Mouse (Mus musculus) midbrain, embryonic 14.5 days (tissue): ENCODE data around the gene Tmub1. TPM values are rescaled to one million over a fixed set of nuclear protein-coding genes. Genes with fewer than 3 reads are reported as not detected.

Experiments
- ATAC-seq: fragments of 200-750 bp; cut with Nextera tagmentation; 2 replicates; pipeline ENCODE4 v1.8.0; 2017; ENCODE audit warnings: moderate number of reproducible peaks, moderate library complexity; ENCODE audit not compliant: low FRiP score, low TSS enrichment
- DNase-seq: peaks from one replicate; pipeline ENCODE4 v3.0.0-alpha.2; 2015
- H3K27ac ChIP-seq: fragments of 300-500 bp; sonication (generic); replicated peaks from 2 replicates; pipeline ENCODE4 v1.5.1; 2014; ENCODE audit warnings: mild to moderate bottlenecking, low read depth, low read length, moderate library complexity
- H3K27me3 ChIP-seq: fragments of 300-500 bp; sonication (generic); 2 replicates; pipeline ENCODE4 v1.6.1; 2014; ENCODE audit warnings: low read length, control low read depth, mixed read lengths; ENCODE audit not compliant: control insufficient read depth, insufficient read depth
- H3K36me3 ChIP-seq: fragments of 300-500 bp; sonication (generic); 2 replicates; pipeline ENCODE4 v1.6.1; 2014; ENCODE audit warnings: low read length, control low read depth; ENCODE audit not compliant: control insufficient read depth, insufficient read depth
- H3K4me1 ChIP-seq: fragments of 300-500 bp; sonication (generic); 2 replicates; pipeline ENCODE4 v1.6.1; 2014; ENCODE audit warnings: mild to moderate bottlenecking, antibody characterized with exemption, low read length, control low read depth; ENCODE audit not compliant: control insufficient read depth, insufficient read depth
- H3K4me2 ChIP-seq: fragments of 300-500 bp; sonication (generic); 2 replicates; pipeline ENCODE4 v1.6.1; 2014; ENCODE audit warnings: mild to moderate bottlenecking, low read length, moderate library complexity
- H3K4me3 ChIP-seq: fragments of 300-500 bp; sonication (generic); replicated peaks from 2 replicates; pipeline ENCODE4 v1.5.1; 2014; ENCODE audit warnings: low read depth, low read length
- H3K9ac ChIP-seq: fragments of 300-500 bp; sonication (generic); replicated peaks from 2 replicates; pipeline ENCODE4 v1.6.1; 2014; ENCODE audit warnings: mild to moderate bottlenecking, low read length, moderate library complexity
- H3K9me3 ChIP-seq: fragments of 300-500 bp; sonication (generic); 2 replicates; pipeline ENCODE4 v1.6.1; 2016; ENCODE audit warnings: low read length, control low read depth, mixed read lengths; ENCODE audit not compliant: control insufficient read depth
- WGBS: fragments of 180-500 bp; shearing (Covaris S2); extraction: QIAGEN DNeasy Blood & Tissue Kit; methylation state at CpG from one replicate; pipeline ENCODE4 v1.1.7; 2014; 5-methylcytosine and 5-hydroxymethylcytosine counted together
- polyA plus RNA-seq: library from polyadenylated mRNA; unstranded; fragments of >200 nt; fragmentation: Nextera tagmentation; extraction: Ambion mirVana; gene quantifications from 2 replicates; pipeline ENCODE4 v1.2.1, GENCODE M21; 2014

Tmub1 gene
- 51.0 and 64.1 TPM in 2 replicates for polyA plus RNA-seq

DNA sequence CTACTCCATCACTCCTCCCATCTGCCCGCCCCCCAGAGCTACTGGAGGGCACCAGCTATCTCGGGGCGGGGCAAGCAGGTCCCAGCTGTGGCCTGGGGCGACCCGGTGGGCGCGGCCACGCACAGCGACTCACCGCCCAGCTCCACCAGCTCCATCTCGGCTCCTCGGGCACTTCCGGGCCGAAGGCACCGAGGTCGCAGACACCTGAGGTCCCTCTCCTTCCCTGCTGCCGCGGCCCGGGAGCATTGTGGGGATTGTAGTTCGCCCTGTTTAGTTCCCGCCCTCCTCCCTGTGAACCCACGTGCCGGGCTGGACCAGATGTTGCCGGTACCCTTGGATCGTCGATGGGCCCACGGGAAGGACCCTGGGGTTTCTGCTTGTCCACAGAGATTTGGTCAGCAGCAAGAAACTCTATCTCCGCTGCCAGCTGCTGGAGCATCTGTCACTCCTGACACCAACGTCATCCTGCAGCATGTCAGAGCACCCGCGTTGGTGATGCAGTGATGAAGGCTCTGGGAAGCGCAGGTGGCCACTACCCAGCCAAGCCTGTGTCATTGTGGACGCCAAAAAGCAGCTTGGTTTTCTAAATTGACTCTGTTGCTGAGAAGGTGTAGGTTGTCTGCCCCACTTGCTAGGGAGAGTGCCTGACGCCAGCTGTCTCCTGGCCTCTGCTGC is at the start of gene Tmub1:
Gene Tmub1 (minus strand): TSS at position 231 of the 675 bp plus-strand sequence.
- Histone ChIP-seq H3K9ac (peak within 1 kb of the TSS; percentile 69), H3K9me3 (no peaks in the 10 kb centered on the region), H3K27ac (peak within 1 kb of the TSS; percentile 55; the same call in 1 of the 2 replicates), H3K36me3 (0 out of 2 replicates have a peak, but pooled peaks cover 10% of the 10 kb centered on the region), H3K4me2 (peak within 1 kb of the TSS; percentile 86), H3K4me3 (peak within 1 kb of the TSS; percentile 62), H3K4me1 (peaks cover 28% of the 10 kb centered on the region), H3K27me3 (no peaks in the 10 kb centered on the region)
- ATAC-seq (peak; percentile 62), DNase-seq (peak; percentile 87)
- WGBS: 2% methylated on average over 34 of the region's 34 CpGs

DNA sequence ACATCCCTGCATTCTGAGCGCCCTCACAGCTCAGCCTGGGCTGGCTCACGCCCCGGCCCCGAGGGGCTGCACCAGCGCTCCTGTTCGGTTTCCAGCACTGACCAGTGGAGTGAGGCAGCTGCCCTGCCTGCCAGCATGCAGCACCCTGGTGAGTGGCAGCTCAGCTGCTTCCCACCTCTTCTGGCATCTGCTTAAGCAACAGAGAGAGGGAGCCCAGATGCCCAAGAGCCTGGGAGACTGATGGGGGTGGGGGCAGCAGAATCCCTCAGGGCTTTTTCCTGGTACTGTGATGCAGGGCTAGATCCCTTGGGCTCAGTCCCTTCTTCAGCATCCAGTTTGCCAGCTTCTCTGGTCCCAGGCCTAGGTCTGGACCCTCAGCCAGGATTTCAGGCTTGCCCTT is 49.1 kb upstream of the Tmub1 start:
- Histone ChIP-seq H3K4me1 (peaks cover 6% of the 10 kb centered on the region; the same call in 1 of the 2 replicates), H3K4me3 (no peak overlapping the region), H3K9ac (no peak overlapping the region), H3K4me2 (no peak overlapping the region), H3K9me3 (no peaks in the 10 kb centered on the region), H3K36me3 (peaks cover 89% of the 10 kb centered on the region), H3K27ac (0 out of 2 replicates have a peak overlapping the region, but pooled peaks have one; percentile 37), H3K27me3 (no peaks in the 10 kb centered on the region)
- no peak for ATAC-seq
- WGBS: 58% methylated on average over 6 of the region's 6 CpGs
- DNase-seq: no peak

DNA sequence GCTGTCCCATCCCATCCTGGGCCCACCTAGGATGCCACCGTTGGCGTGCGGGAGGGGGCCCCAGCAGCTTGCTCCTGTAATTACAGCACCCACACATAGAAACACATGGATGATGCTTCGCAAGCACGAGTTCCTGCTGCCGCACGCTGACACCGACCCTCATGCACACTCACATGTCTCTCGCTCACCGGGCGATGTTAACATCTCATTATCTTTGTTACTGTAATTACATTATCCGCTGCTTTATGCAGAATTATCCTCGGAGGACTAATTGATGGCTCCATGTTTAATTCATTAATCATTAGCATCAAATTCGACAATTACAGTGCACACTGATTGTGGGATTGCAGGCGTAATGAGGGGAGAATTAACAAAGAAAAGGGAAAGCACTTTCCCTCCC is 47.4 kb upstream of the Tmub1 start:
- DNase-seq: peak; percentile 66
- Histone ChIP-seq H3K36me3 (peaks cover 88% of the 10 kb centered on the region), H3K4me3 (no peak overlapping the region), H3K27ac (peak overlapping the region; percentile 38; the same call in 1 of the 2 replicates), H3K4me2 (no peak overlapping the region), H3K4me1 (peaks cover 6% of the 10 kb centered on the region; the same call in 1 of the 2 replicates), H3K9me3 (no peaks in the 10 kb centered on the region), H3K9ac (no peak overlapping the region), H3K27me3 (no peaks in the 10 kb centered on the region)
- ATAC-seq: peak; percentile 36; the same call in 1 of the 2 replicates
- 59% methylated on average over 15 of the region's 15 CpGs for WGBS

DNA sequence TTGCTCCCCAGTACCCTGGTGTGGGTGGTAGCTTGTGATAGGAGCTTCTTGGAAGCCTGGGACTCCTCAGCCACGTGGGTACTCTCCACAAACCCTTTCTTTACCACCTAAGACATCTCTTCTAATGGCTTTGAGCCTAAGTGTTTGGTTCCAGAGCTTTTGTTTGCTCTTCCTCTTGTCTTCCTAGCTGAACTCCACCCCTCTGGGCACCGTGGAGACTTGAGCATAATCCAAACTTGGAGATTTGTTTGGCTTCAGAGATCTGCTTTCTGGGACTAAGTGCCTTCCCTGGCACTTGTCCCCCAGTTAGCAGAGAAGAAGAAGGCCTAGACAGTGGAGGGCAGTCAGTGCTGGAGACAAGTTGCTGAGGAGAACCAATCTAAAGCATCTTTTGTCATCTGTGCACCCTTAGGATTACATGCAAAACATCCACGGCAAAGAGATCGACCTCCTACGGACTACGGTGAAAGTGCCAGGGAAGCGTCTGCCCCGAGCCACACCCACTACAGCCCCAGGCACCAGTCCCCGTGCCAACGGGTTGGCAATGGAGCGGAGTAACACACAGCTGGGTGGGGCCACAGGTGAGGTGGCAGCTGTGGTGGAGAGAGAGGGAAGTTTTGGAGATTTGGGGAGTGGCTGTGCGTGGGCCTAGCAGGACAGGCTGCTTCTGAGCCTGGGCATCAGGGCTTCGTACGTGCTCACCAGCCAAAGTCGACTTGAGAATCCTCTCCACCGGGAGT is 45.1 kb upstream of the Tmub1 start:
- Histone ChIP-seq H3K4me2 (no peak overlapping the region), H3K9ac (no peak overlapping the region), H3K4me1 (peaks cover 6% of the 10 kb centered on the region; the same call in 1 of the 2 replicates), H3K27ac (no peak overlapping the region), H3K9me3 (no peaks in the 10 kb centered on the region), H3K4me3 (no peak overlapping the region), H3K27me3 (no peaks in the 10 kb centered on the region), H3K36me3 (peaks cover 88% of the 10 kb centered on the region)
- WGBS: 91% methylated on average over 16 of the region's 16 CpGs
- DNase-seq (no peak), ATAC-seq (no peak)

DNA sequence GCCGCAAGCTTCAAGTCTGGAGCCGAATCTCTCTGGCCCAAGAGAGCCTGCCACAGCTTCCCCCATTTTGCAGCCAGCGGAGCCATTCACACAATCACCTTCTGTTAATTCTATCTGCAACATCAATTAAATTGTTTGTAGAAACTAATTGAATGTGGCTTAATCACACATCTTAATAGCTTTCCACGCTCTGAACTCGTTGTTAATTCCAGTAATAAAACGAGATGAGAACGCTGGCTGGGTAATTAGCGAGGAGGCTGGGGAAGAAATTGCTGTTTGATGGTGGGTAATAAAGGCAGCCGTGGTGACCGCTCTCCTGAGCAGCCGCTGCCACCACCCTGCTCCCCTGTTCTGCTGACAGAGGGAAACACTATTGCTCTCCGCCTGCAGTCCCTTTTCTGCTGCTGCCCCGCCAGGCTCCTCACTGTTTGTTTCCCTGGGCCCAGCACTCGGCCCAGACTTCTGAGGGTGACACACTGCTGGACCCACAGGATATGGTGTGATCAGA is 42.8 kb upstream of the Tmub1 start:
- H3K4me3 ChIP-seq: no peak overlapping the region
- H3K4me1 ChIP-seq: 0 out of 2 replicates have a peak, but pooled peaks cover 9% of the 10 kb centered on the region
- no peak overlapping the region for H3K4me2 ChIP-seq
- H3K27me3 ChIP-seq: no peaks in the 10 kb centered on the region
- H3K36me3 ChIP-seq: peaks cover 76% of the 10 kb centered on the region
- 78% methylated on average over 14 of the region's 14 CpGs for WGBS
- DNase-seq (no peak), ATAC-seq (no peak)
- H3K9ac ChIP-seq: no peak overlapping the region
- H3K27ac ChIP-seq: no peak overlapping the region
- H3K9me3 ChIP-seq: no peaks in the 10 kb centered on the region

DNA sequence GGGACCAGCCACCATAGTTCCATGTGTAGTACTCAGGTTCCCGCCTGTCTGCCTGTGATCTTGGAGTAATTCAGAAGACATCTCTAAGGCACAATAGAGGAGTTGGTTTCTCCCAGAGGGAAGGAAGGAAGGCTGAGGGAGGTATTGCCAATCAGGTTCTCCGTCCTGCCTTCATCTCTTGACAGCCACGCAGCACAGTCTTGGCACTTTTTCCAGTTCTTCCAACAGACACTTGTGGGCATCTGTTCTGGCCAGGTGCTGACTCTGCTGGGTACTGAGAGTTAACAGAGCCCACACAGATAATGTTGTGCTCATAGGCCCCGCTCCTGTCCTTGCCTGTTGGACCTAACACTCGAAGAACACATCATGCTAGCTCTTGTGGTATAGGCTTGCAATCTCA is 39.1 kb upstream of the Tmub1 start:
- no peak overlapping the region for H3K4me3 ChIP-seq
- H3K9ac ChIP-seq: no peak overlapping the region
- no peak overlapping the region for H3K4me2 ChIP-seq
- DNase-seq: no peak
- H3K27ac ChIP-seq: no peak overlapping the region
- H3K4me1 ChIP-seq: peaks cover 17% of the 10 kb centered on the region; the same call in 1 of the 2 replicates
- WGBS: 96% methylated on average over 5 of the region's 5 CpGs
- no peaks in the 10 kb centered on the region for H3K27me3 ChIP-seq
- peaks cover 75% of the 10 kb centered on the region for H3K36me3 ChIP-seq
- H3K9me3 ChIP-seq: no peaks in the 10 kb centered on the region
- no peak for ATAC-seq

DNA sequence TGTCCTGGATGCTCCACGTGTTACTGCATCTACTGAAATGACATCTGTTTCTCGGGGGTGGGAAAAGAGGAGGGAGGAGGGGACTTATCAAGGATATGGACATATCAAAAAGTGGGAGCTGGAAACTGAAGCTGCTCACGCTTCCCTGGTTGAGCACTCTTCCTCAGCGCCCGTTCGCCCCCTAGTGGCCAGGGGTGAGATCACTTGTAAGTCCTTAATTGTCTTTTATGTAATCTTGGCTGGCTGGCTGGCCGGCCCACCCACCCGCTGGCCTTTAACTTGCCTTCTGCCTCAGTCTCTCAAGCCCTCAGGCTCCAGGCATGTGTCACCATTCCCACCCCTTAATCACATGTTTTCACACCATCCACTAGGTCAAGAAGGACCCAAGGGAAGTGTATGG is 38.4 kb upstream of the Tmub1 start:
- Histone ChIP-seq H3K27me3 (no peaks in the 10 kb centered on the region), H3K9me3 (no peaks in the 10 kb centered on the region), H3K4me2 (no peak overlapping the region), H3K9ac (no peak overlapping the region), H3K36me3 (peaks cover 74% of the 10 kb centered on the region), H3K4me1 (peaks cover 23% of the 10 kb centered on the region), H3K4me3 (no peak overlapping the region), H3K27ac (no peak overlapping the region)
- DNase-seq (peak; percentile 93), ATAC-seq (no peak)
- 0% methylated on average over 8 of the region's 8 CpGs for WGBS

DNA sequence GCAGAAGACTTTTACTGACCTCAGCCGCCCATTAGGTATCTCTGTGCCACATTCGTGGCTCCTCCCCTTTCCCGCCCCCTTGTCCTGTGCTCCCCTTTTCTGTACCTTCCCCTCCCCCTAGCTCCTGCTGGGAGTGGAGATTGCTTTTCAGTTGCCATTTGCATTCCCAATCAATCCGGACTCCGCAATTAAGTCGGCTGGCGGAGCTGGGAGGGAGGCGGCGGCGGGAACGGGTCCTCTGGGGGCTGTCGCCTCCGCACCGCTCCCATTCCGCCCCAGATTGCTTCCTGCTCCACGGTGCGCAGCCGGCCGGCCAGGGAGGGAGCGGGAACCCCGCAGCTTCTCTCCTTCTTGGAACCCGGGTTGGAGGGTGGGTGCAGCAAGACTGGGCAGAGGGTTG is 37.3 kb upstream of the Tmub1 start:
- DNase-seq: peak; percentile 53
- H3K4me3 ChIP-seq: no peak overlapping the region
- peaks cover 75% of the 10 kb centered on the region for H3K36me3 ChIP-seq
- H3K4me1 ChIP-seq: peaks cover 26% of the 10 kb centered on the region
- peak overlapping the region; percentile 37 for H3K4me2 ChIP-seq
- H3K9me3 ChIP-seq: no peaks in the 10 kb centered on the region
- no peaks in the 10 kb centered on the region for H3K27me3 ChIP-seq
- 14% methylated on average over 22 of the region's 22 CpGs for WGBS
- H3K9ac ChIP-seq: peak overlapping the region; percentile 37; the same call in 1 of the 2 replicates
- peak overlapping the region; percentile 45; the same call in 1 of the 2 replicates for H3K27ac ChIP-seq
- peak; percentile 13; the same call in 1 of the 2 replicates for ATAC-seq
